Mouse (Mus musculus) lung, postnatal 0 days (tissue): ENCODE data around the gene Dync1li2. TPM values are rescaled to one million over a fixed set of nuclear protein-coding genes. Genes with fewer than 3 reads are reported as not detected.
A peak's percentile ranks its signal among the peaks of the same experiment; 100 is the strongest.

Experiments used
- ATAC-seq: fragments of 200-750 bp; cut with Nextera tagmentation; 2 replicates; pipeline ENCODE4 v1.8.0; 2017; ENCODE audit warnings: moderate library complexity
- DNase-seq: peaks from one replicate; pipeline ENCODE4 v3.0.0-alpha.2; 2016; ENCODE audit warnings: low spot score
- H3K27ac ChIP-seq: fragments of 300-500 bp; sonication (generic); 2 replicates; pipeline ENCODE4 v1.5.1; 2014; ENCODE audit warnings: antibody characterized with exemption, mild to moderate bottlenecking, low read length, mixed read lengths
- H3K27me3 ChIP-seq: fragments of 300-500 bp; sonication (generic); replicated peaks from 2 replicates; pipeline ENCODE4 v1.6.1; 2014; ENCODE audit warnings: low read length, mixed read lengths; ENCODE audit not compliant: insufficient read depth
- H3K36me3 ChIP-seq: fragments of 300-500 bp; sonication (generic); 2 replicates; pipeline ENCODE4 v1.6.1; 2014; ENCODE audit warnings: low read length, mixed read lengths; ENCODE audit not compliant: insufficient read depth
- H3K4me1 ChIP-seq: fragments of 300-500 bp; sonication (generic); 2 replicates; pipeline ENCODE4 v1.6.1; 2014; ENCODE audit warnings: antibody characterized with exemption, low read depth, low read length, mixed read lengths; ENCODE audit not compliant: insufficient read depth
- H3K4me2 ChIP-seq: fragments of 300-500 bp; sonication (generic); replicated peaks from 2 replicates; pipeline ENCODE4 v1.6.1; 2014; ENCODE audit warnings: low read depth, mild to moderate bottlenecking, low read length, moderate library complexity, mixed read lengths
- H3K4me3 ChIP-seq: fragments of 300-500 bp; sonication (generic); 2 replicates; pipeline ENCODE4 v1.5.1; 2014; ENCODE audit warnings: low read depth, low read length
- H3K9ac ChIP-seq: fragments of 300-500 bp; sonication (generic); replicated peaks from 2 replicates; pipeline ENCODE4 v1.6.1; 2014; ENCODE audit warnings: low read depth, mild to moderate bottlenecking
- H3K9me3 ChIP-seq: fragments of 300-500 bp; sonication (generic); 2 replicates; pipeline ENCODE4 v1.6.1; 2016; ENCODE audit warnings: low read length, mixed read lengths
- CTCF ChIP-seq: IDR thresholded peaks from 2 replicates; pipeline ENCODE4 v1.5.1; 2016; ENCODE audit warnings: antibody characterized with exemption, mild to moderate bottlenecking
- EP300 ChIP-seq: IDR thresholded peaks from 2 replicates; pipeline ENCODE4 v1.6.1; 2016; ENCODE audit warnings: antibody characterized with exemption, mild to moderate bottlenecking, control low read depth
- WGBS: fragments of 180-500 bp; shearing (Covaris S2); extraction: QIAGEN DNeasy Blood & Tissue Kit; methylation state at CpG from one replicate; pipeline ENCODE4 v1.1.7; 2014; 5-methylcytosine and 5-hydroxymethylcytosine counted together
- polyA plus RNA-seq: library from polyadenylated mRNA; unstranded; fragments of >200 nt; fragmentation: Nextera tagmentation; extraction: Ambion mirVana; gene quantifications from 2 replicates; pipeline ENCODE4 v1.2.1, GENCODE M21; 2015

Gene Dync1li2
- polyA plus RNA-seq, 1 experiment from 2014 or later = 39.4 TPM

DNA sequence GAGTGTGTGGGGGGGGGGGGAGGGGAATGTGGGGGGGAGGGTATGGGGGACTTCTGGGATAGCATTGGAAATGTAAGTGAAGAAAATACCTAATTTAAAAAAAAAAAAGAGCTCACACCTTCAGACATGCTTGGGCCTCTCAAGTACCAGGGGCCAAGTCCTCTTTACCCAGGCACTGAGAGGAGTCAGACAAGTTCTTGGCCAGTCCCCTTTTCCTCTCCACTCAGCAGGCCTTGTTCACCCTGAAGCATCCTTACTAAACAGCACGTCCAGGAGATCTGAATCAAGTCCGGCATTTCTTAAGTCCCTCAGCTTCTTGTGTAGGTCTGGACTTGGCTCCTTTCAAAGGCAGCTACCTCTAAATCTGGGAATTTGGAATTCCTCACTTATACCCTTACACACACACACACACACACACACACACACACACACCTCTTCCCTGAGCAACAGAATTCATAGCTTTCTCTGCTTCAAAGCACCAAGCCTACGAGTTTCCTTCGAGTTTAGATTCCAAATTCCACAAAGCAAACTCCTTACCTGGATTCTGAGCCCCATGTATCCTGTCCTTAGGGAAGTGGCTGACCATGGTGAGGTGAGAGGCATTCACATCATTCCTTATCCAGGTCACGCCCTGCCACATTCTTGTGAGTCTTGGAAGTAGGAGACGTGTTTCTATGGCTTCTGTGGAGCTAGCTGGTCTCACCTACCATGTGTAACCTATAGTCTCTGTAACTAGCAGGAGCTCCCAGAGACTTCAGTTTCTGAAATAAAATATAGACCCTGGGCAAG is 36.3 kb downstream of the Dync1li2 start:
- Histone ChIP-seq H3K4me2 (no peak overlapping the region), H3K27ac (peak overlapping the region; percentile 51), H3K36me3 (no peaks in the 10 kb centered on the region), H3K27me3 (no peaks in the 10 kb centered on the region), H3K4me3 (no peak overlapping the region), H3K4me1 (no peaks in the 10 kb centered on the region), H3K9me3 (no peaks in the 10 kb centered on the region), H3K9ac (no peak overlapping the region)
- DNase-seq = peak; percentile 70
- ATAC-seq = peak; percentile 92
- WGBS = 55% methylated on average over 6 of the region's 6 CpGs
- TF ChIP-seq EP300 (peak; percentile 56), CTCF (no peak)

DNA sequence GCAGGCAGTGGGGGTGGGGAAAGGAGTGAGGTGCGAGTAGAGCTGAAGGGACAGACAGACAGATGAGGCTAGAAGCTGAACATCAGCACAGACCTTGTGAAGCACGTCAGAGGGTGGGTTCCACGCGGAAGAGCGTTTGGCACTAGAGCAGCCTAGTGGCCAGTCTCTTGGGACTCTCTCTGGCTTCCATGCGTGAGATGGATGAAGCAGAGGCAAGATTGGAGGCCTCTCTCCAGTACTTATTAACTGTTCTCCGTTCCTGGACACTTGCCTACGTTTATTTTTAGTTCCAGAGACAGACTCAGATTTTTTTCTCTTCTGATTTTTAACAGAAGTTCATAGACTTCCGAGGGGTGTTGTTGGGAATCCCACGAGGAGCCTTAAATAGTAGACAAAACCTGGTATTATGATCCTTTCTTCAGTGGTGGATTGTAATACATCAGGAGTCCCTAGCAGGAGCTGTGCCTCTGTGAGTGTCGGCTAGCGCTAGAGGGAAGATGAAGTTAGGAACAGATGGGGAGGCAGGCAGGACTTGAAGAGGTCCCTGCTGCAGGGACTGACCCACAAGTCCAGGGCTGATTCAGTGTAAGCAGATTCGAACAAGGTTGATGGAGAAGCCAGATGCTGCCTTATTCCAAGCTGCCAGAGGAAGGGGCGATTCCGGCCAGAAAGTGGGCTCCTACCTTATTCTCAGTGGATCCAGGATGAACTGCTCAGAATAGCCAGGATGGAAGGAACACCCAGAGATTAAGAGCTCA is 37.2 kb downstream of the Dync1li2 start:
- Histone ChIP-seq H3K4me2 (no peak overlapping the region), H3K9ac (no peak overlapping the region), H3K36me3 (no peaks in the 10 kb centered on the region), H3K4me1 (no peaks in the 10 kb centered on the region), H3K27me3 (no peaks in the 10 kb centered on the region), H3K9me3 (no peaks in the 10 kb centered on the region), H3K27ac (no peak overlapping the region), H3K4me3 (no peak overlapping the region)
- DNase-seq (peak; percentile 36), ATAC-seq (no peak)
- TF ChIP-seq EP300 = no peak
- TF ChIP-seq CTCF = no peak
- 47% methylated on average over 15 of the region's 15 CpGs for WGBS

DNA sequence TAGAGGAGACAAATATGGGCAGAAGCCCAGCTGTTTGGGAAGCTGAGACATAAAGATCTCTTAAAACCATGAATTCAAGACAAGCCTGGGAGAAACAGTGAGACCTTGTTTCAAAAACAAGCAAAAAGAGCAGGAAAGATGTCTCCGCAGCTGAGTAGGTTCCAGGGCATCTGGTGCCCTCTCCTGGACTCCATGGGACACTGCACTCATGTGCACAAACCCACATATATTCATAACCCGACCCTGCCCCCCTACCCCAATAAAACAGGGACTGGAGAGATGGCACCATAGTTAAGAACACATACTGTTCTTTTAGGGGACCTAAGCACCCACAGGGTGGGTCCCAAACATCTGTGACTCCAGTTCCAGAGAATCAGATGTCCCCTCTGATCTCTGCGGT is 39.3 kb downstream of the Dync1li2 start:
- no peaks in the 10 kb centered on the region for H3K27me3 ChIP-seq
- H3K4me1 ChIP-seq = no peaks in the 10 kb centered on the region
- DNase-seq (peak; percentile 36), ATAC-seq (no peak)
- no peak overlapping the region for H3K9ac ChIP-seq
- H3K27ac ChIP-seq = no peak overlapping the region
- TF ChIP-seq CTCF (peak; percentile 66), EP300 (no peak)
- H3K4me2 ChIP-seq = no peak overlapping the region
- no peaks in the 10 kb centered on the region for H3K36me3 ChIP-seq
- H3K9me3 ChIP-seq = no peaks in the 10 kb centered on the region
- WGBS = 73% methylated on average over 3 of the region's 3 CpGs
- no peak overlapping the region for H3K4me3 ChIP-seq

DNA sequence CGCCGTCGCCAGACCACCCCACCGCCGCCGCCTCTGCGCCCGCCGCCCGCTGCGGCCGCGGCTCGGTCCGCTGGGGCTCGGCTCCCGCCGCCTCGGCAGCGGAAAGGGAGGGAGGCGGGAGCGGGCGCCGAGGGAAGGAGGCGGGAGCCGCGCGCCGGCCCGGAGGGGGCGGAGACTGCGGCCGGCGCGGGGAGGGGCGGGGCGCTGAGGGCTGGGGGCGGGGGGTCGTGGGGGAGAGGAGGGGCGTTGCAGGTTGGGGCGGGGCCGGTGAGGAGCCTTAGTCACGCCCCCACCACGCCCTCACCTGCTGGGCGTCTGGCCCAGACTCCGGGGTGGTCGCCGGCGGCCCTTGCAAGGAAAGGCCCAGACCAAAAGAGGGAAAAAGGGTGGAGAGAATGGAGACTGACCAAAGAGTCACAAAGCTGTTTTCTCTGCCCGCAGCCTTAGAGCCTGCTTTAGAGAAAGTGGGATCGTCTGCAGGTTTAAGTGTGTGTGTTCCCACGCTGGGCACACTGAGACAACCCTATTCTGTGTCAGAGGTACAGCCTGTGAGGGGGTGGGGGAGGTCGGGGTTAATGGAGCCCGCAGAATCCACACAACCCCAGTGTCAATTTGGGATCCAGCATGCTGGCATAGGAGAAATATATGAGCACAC is 47.0 kb downstream of the Dync1li2 start, which contains the start of gene Cmtm4:
Gene Cmtm4, minus strand, starts transcription at position 105 of the 655 bp plus-strand sequence.
- Histone ChIP-seq H3K9ac (peak within 1 kb of the TSS; percentile 65), H3K27ac (peak within 1 kb of the TSS; percentile 84), H3K36me3 (no peaks in the 10 kb centered on the region), H3K27me3 (no peaks in the 10 kb centered on the region), H3K4me2 (peak within 1 kb of the TSS; percentile 99), H3K9me3 (no peaks in the 10 kb centered on the region), H3K4me1 (no peaks in the 10 kb centered on the region; the same call in 1 of the 2 replicates), H3K4me3 (peak within 1 kb of the TSS; percentile 72)
- WGBS = 2% methylated on average over 12 of the region's 54 CpGs
- peak; percentile 83 for ATAC-seq
- TF ChIP-seq CTCF = no peak
- TF ChIP-seq EP300 = no peak
- peak; percentile 84 for DNase-seq

DNA sequence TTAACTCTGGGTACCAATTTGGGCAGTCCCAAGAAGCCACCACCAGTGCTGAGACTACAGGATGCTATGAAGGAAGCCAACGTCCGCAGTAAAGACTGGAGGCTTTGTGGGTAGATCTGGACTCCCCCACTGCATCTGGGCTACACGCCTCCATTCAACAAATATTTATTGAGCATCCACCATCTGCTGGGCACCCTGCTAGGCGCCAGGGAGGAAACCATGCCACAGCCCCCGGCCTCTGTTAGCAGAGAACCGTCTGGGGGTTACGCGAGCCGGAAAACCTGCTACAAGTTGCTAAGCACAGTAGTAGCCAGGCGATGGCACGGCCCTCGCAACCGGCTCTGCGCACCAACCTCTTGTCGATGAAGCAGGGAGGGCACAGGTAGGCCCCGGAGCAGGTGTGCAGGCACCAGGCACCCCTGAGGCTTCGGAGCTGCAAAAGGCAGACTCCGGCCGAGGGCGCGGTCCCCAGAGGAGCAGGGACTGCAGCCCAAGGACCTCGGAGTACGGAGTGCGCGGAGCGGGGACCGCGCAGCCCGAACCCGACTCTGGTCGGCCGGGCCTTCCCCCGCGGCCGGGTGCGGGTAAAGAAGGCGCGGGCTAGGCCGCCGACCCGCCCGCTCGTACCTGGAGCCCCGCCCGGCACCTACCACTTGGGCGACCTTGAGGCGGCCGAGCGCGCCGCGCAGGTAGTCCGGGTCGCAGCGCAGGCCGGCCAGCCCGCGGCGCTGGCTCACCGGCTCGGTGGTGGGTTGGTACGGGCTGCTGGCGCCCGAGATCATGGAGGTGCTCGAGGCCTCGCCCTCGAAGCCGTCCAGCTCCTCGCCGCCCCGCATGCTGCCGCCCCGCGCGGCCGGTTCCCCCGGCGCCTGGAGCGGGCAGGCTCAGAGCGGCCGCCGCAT is 47.8 kb downstream of the Dync1li2 start:
- DNase-seq = no peak
- Histone ChIP-seq H3K4me1 (no peaks in the 10 kb centered on the region; the same call in 1 of the 2 replicates), H3K9me3 (no peaks in the 10 kb centered on the region), H3K27ac (peak overlapping the region; percentile 84), H3K4me2 (peak overlapping the region; percentile 99), H3K27me3 (no peaks in the 10 kb centered on the region), H3K9ac (peak overlapping the region; percentile 65), H3K36me3 (no peaks in the 10 kb centered on the region), H3K4me3 (peak overlapping the region; percentile 72)
- TF ChIP-seq EP300 (no peak), CTCF (no peak; the same call in 1 of the 2 replicates)
- under 1% methylated on average over 60 of the region's 82 CpGs for WGBS
- peak; percentile 66 for ATAC-seq
